Comparison of ENCODE assay signal across 20 mouse cellular contexts in genomic region chr12:28551775-28552174, GRCm38 (mm10). TPM values are rescaled to one million over a fixed set of nuclear protein-coding genes. Genes with fewer than 3 reads are reported as not detected.
DNase-seq lines count a peak whose midpoint lies in the region; ATAC-seq and TF ChIP-seq lines count a peak whose summit lies in the region.
"Had no signal": no experiment of that assay in that cellular context is flagged by ENCODE, and none has a peak within 500 bp of the region (broad histone marks: within the 10 kb centered on the region; RNA-seq: fewer than 3 reads in every experiment).

No protein-coding gene starts in this region.

- no peaks in the 10 kb centered on the region for H3K4me1 ChIP-seq in heart, embryonic 11.5 days (ENCODE audit: control insufficient read depth, insufficient read depth, low read length)
- no peaks in the 10 kb centered on the region for H3K4me1 ChIP-seq in hindbrain, embryonic 15.5 days (replicated peaks)
- H3K4me1 ChIP-seq in hindbrain, embryonic 16.5 days (ENCODE audit: control insufficient read depth, insufficient read depth, low read depth, low read length) = no peaks in the 10 kb centered on the region
- H3K4me1 ChIP-seq in midbrain, embryonic 12.5 days = no peaks in the 10 kb centered on the region
- H3K4me1 ChIP-seq in midbrain, postnatal 0 days (ENCODE audit: insufficient read depth, low read length) = no peaks in the 10 kb centered on the region
- peaks cover 6% of the 10 kb centered on the region; the same call in 1 of the 2 replicates for H3K4me1 ChIP-seq in neural tube, embryonic 15.5 days
- H3K4me1 ChIP-seq: embryonic facial prominence, embryonic 10.5 days; liver, embryonic 15.5 days had no signal

- DNase-seq in heart, postnatal 25 days (ENCODE audit: low spot score) = no peak
- no peak for DNase-seq in midbrain, postnatal 0 days (ENCODE audit: low spot score)
- no peak for DNase-seq in frontal cortex, postnatal 25 days (ENCODE audit: low spot score in 2 of 2)
- DNase-seq: adrenal gland, postnatal 14 days; cerebellum, postnatal 10 days; forebrain, postnatal 0 days; gastrocnemius, postnatal 14 days; lung, postnatal 36 days; midbrain, embryonic 14.5 days; right cerebral cortex, adult 18-20 months had no signal

- intact Hi-C loops in heart, postnatal 25 days (cut with DNase I) = no loop called here

- H3K9me3 ChIP-seq in heart, embryonic 11.5 days (replicated peaks; ENCODE audit: control insufficient read depth, low read length) = no peaks in the 10 kb centered on the region
- H3K9me3 ChIP-seq in hindbrain, embryonic 15.5 days = no peaks in the 10 kb centered on the region
- H3K9me3 ChIP-seq in hindbrain, embryonic 16.5 days (ENCODE audit: control insufficient read depth, low read length) = no peaks in the 10 kb centered on the region
- H3K9me3 ChIP-seq in midbrain, embryonic 12.5 days = no peaks in the 10 kb centered on the region
- no peaks in the 10 kb centered on the region for H3K9me3 ChIP-seq in midbrain, postnatal 0 days (ENCODE audit: low read length)
- H3K9me3 ChIP-seq in neural tube, embryonic 15.5 days (replicated peaks) = no peaks in the 10 kb centered on the region
- H3K9me3 ChIP-seq: embryonic facial prominence, embryonic 10.5 days; liver, embryonic 15.5 days had no signal

- H3K4me2 ChIP-seq in heart, embryonic 11.5 days = peak overlapping the region; percentile 53
- 0 out of 2 replicates have a peak overlapping the region, but pooled peaks have one; percentile 13 for H3K4me2 ChIP-seq in hindbrain, embryonic 15.5 days
- no peak overlapping the region for H3K4me2 ChIP-seq in hindbrain, embryonic 16.5 days (ENCODE audit: low read length)
- peak overlapping the region; percentile 9; the same call in 1 of the 2 replicates for H3K4me2 ChIP-seq in midbrain, embryonic 12.5 days (replicated peaks)
- no peak overlapping the region for H3K4me2 ChIP-seq in midbrain, postnatal 0 days (ENCODE audit: low read depth, low read length, poor library complexity, severe bottlenecking)
- peak overlapping the region; percentile 22; the same call in 1 of the 2 replicates for H3K4me2 ChIP-seq in neural tube, embryonic 15.5 days
- H3K4me2 ChIP-seq: liver, embryonic 15.5 days had no signal

- ATAC-seq in heart, embryonic 11.5 days (replicated peaks; ENCODE audit: insufficient number of reproducible peaks, low FRiP score, low TSS enrichment) = 0 out of 2 replicates have a peak, but pooled peaks have one; percentile 26
- ATAC-seq in hindbrain, embryonic 15.5 days (ENCODE audit: low FRiP score, low read depth) = 0 out of 2 replicates have a peak, but pooled peaks have one; percentile 27
- ATAC-seq in hindbrain, embryonic 16.5 days = no peak
- no peak for ATAC-seq in midbrain, embryonic 12.5 days (ENCODE audit: low FRiP score, low read depth)
- no peak for ATAC-seq in midbrain, postnatal 0 days (ENCODE audit: low FRiP score)
- ATAC-seq in neural tube, embryonic 15.5 days (ENCODE audit: low FRiP score) = no peak
- ATAC-seq: forebrain, postnatal 0 days had no signal

- H3K4me3 ChIP-seq in heart, embryonic 11.5 days (ENCODE audit: low read depth, low read length) = no peak overlapping the region
- H3K4me3 ChIP-seq in hindbrain, embryonic 15.5 days = no peak overlapping the region
- no peak overlapping the region for H3K4me3 ChIP-seq in hindbrain, embryonic 16.5 days (ENCODE audit: low read length)
- no peak overlapping the region for H3K4me3 ChIP-seq in midbrain, embryonic 12.5 days
- no peak overlapping the region for H3K4me3 ChIP-seq in midbrain, postnatal 0 days (ENCODE audit: low read depth, low read length)
- no peak overlapping the region for H3K4me3 ChIP-seq in neural tube, embryonic 15.5 days (replicated peaks)
- H3K4me3 ChIP-seq: embryonic facial prominence, embryonic 10.5 days; layer of hippocampus, adult 2 months; liver, embryonic 15.5 days had no signal

- H3K9ac ChIP-seq in heart, embryonic 11.5 days (ENCODE audit: low read depth, low read length) = no peak overlapping the region
- no peak overlapping the region for H3K9ac ChIP-seq in hindbrain, embryonic 15.5 days
- H3K9ac ChIP-seq in hindbrain, embryonic 16.5 days (ENCODE audit: low read depth, low read length) = no peak overlapping the region
- H3K9ac ChIP-seq in midbrain, embryonic 12.5 days (replicated peaks) = no peak overlapping the region
- H3K9ac ChIP-seq in midbrain, postnatal 0 days (replicated peaks; ENCODE audit: low read length, poor library complexity, severe bottlenecking) = no peak overlapping the region
- H3K9ac ChIP-seq in neural tube, embryonic 15.5 days (replicated peaks) = no peak overlapping the region
- H3K9ac ChIP-seq: forebrain, postnatal 0 days; liver, embryonic 15.5 days had no signal

- no peaks in the 10 kb centered on the region for H3K36me3 ChIP-seq in heart, embryonic 11.5 days (ENCODE audit: control insufficient read depth, insufficient read depth, low read length)
- no peaks in the 10 kb centered on the region for H3K36me3 ChIP-seq in hindbrain, embryonic 15.5 days
- no peaks in the 10 kb centered on the region for H3K36me3 ChIP-seq in hindbrain, embryonic 16.5 days (ENCODE audit: control insufficient read depth, insufficient read depth, low read length)
- no peaks in the 10 kb centered on the region for H3K36me3 ChIP-seq in midbrain, embryonic 12.5 days
- H3K36me3 ChIP-seq in midbrain, postnatal 0 days (ENCODE audit: insufficient read depth, low read length) = no peaks in the 10 kb centered on the region
- no peaks in the 10 kb centered on the region for H3K36me3 ChIP-seq in neural tube, embryonic 15.5 days
- H3K36me3 ChIP-seq: embryonic facial prominence, embryonic 10.5 days; liver, embryonic 15.5 days had no signal

- WGBS in heart, embryonic 11.5 days (ENCODE audit: insufficient replicate concordance) = 45% methylated on average over 18 of the region's 18 CpGs
- 66% methylated on average over 18 of the region's 18 CpGs for WGBS in hindbrain, embryonic 15.5 days
- 73% methylated on average over 18 of the region's 18 CpGs for WGBS in hindbrain, embryonic 16.5 days
- 73% methylated on average over 18 of the region's 18 CpGs for WGBS in midbrain, embryonic 12.5 days
- WGBS in midbrain, postnatal 0 days = 73% methylated on average over 18 of the region's 18 CpGs
- 68% methylated on average over 18 of the region's 18 CpGs for WGBS in neural tube, embryonic 15.5 days

- no peak overlapping the region for H3K27ac ChIP-seq in heart, embryonic 11.5 days (ENCODE audit: low read depth, low read length)
- H3K27ac ChIP-seq in hindbrain, embryonic 15.5 days (replicated peaks) = no peak overlapping the region
- no peak overlapping the region for H3K27ac ChIP-seq in hindbrain, embryonic 16.5 days (ENCODE audit: low read depth, low read length)
- no peak overlapping the region for H3K27ac ChIP-seq in midbrain, embryonic 12.5 days (replicated peaks)
- no peak overlapping the region for H3K27ac ChIP-seq in midbrain, postnatal 0 days (ENCODE audit: low read depth, low read length)
- peak overlapping the region; percentile 34; the same call in 1 of the 2 replicates for H3K27ac ChIP-seq in neural tube, embryonic 15.5 days (replicated peaks)
- H3K27ac ChIP-seq: embryonic facial prominence, embryonic 10.5 days; layer of hippocampus, adult 2 months; liver, embryonic 15.5 days had no signal

- H3K27me3 ChIP-seq in heart, embryonic 11.5 days (ENCODE audit: control insufficient read depth, insufficient read depth, low read length) = no peaks in the 10 kb centered on the region
- H3K27me3 ChIP-seq in hindbrain, embryonic 15.5 days = no peaks in the 10 kb centered on the region
- H3K27me3 ChIP-seq in hindbrain, embryonic 16.5 days (replicated peaks; ENCODE audit: control insufficient read depth, insufficient read depth, low read length) = no peaks in the 10 kb centered on the region
- H3K27me3 ChIP-seq in midbrain, embryonic 12.5 days = 0 out of 2 replicates have a peak, but pooled peaks cover 9% of the 10 kb centered on the region
- no peaks in the 10 kb centered on the region for H3K27me3 ChIP-seq in midbrain, postnatal 0 days (ENCODE audit: insufficient read depth, low read length)
- no peaks in the 10 kb centered on the region for H3K27me3 ChIP-seq in neural tube, embryonic 15.5 days (replicated peaks)

- no peak for TF ChIP-seq CTCF in midbrain, postnatal 0 days (IDR thresholded peaks at IDR 0.05)

RNA-seq across cellular contexts. Expression of gene Dcdc2c, which starts 0.4 kb away (rescaled TPM):
- polyA plus RNA-seq in heart, embryonic 11.5 days (2014; fragmentation: Nextera tagmentation; extraction: Ambion mirVana) = 0.20 and 0.21 TPM in 2 replicates
- not detected for total RNA-seq in heart, postnatal 25 days (2021)
- 0.10 TPM in 1 of 2 replicates, not detected in the other for polyA plus RNA-seq in hindbrain, embryonic 15.5 days (2015; fragmentation: Nextera tagmentation; extraction: Ambion mirVana)
- not detected in 2 replicates for polyA plus RNA-seq in hindbrain, embryonic 16.5 days (2015; fragmentation: Nextera tagmentation; extraction: Ambion mirVana)
- 0.20 TPM in 1 of 2 replicates, not detected in the other for polyA plus RNA-seq in midbrain, embryonic 12.5 days (2016; fragmentation: Nextera tagmentation; extraction: Ambion mirVana)
- total RNA-seq in midbrain, postnatal 0 days (2014; rRNA removed) = not detected in 2 replicates
- 0.43 and 0.56 TPM in 2 replicates for polyA plus RNA-seq in midbrain, postnatal 0 days (2015; fragmentation: Nextera tagmentation; extraction: Ambion mirVana)
- polyA plus RNA-seq in neural tube, embryonic 15.5 days (2015; fragmentation: Nextera tagmentation; extraction: Ambion mirVana) = 0.10 TPM in 1 of 2 replicates, not detected in the other
- total RNA-seq: forebrain, postnatal 0 days; MEL had no signal
- polyA plus RNA-seq: forebrain, postnatal 0 days; liver, embryonic 15.5 days; midbrain, embryonic 14.5 days had no signal

RNA-seq across cellular contexts. Expression of gene Allc, which starts 30.5 kb away (rescaled TPM):
- polyA plus RNA-seq in heart, embryonic 11.5 days (2014; fragmentation: Nextera tagmentation; extraction: Ambion mirVana) = not detected in 2 replicates
- total RNA-seq in heart, postnatal 25 days (2021) = not detected
- 0.10 TPM in 1 of 2 replicates, not detected in the other for polyA plus RNA-seq in hindbrain, embryonic 15.5 days (2015; fragmentation: Nextera tagmentation; extraction: Ambion mirVana)
- polyA plus RNA-seq in hindbrain, embryonic 16.5 days (2015; fragmentation: Nextera tagmentation; extraction: Ambion mirVana) = 0.15 TPM in 2 replicates
- not detected in 2 replicates for polyA plus RNA-seq in midbrain, embryonic 12.5 days (2016; fragmentation: Nextera tagmentation; extraction: Ambion mirVana)
- total RNA-seq in midbrain, postnatal 0 days (2014; rRNA removed) = 0.16 TPM in 1 of 2 replicates, not detected in the other
- 0.32 and 0.58 TPM in 2 replicates for polyA plus RNA-seq in midbrain, postnatal 0 days (2015; fragmentation: Nextera tagmentation; extraction: Ambion mirVana)
- polyA plus RNA-seq in neural tube, embryonic 15.5 days (2015; fragmentation: Nextera tagmentation; extraction: Ambion mirVana) = 0.14 TPM in 1 of 2 replicates, not detected in the other
- total RNA-seq: adrenal gland, postnatal 14 days; gastrocnemius, postnatal 14 days; neutrophil, adult 5-6 weeks had no signal
- polyA plus RNA-seq: embryonic facial prominence, embryonic 10.5 days; liver, embryonic 15.5 days; midbrain, embryonic 14.5 days had no signal

Comparison
In these comparisons a context has a peak if more than half of its experiments do, and no peak if none do; other contexts are left out.
1. ATAC-seq: peak in heart, embryonic 11.5 days (single experiment) and hindbrain, embryonic 15.5 days (single experiment); none in hindbrain, embryonic 16.5 days (single experiment), midbrain, embryonic 12.5 days (single experiment), midbrain, postnatal 0 days (single experiment) and neural tube, embryonic 15.5 days (single experiment).
2. H3K4me2 ChIP-seq: peak in heart, embryonic 11.5 days (single experiment), hindbrain, embryonic 15.5 days (single experiment), midbrain, embryonic 12.5 days (single experiment) and neural tube, embryonic 15.5 days (single experiment); none in hindbrain, embryonic 16.5 days (single experiment) and midbrain, postnatal 0 days (single experiment).